Mouse (Mus musculus) megakaryocyte, embryonic 14.5 days (primary cell): ENCODE results near the gene Psmc5.

Experiments used
- FLI1 ChIP-seq: IDR thresholded peaks from 2 replicates; pipeline ENCODE4 v1.6.1; 2012; ENCODE audit warnings: low read length, inconsistent platforms, mixed read lengths
- GATA1 ChIP-seq: IDR thresholded peaks from 3 replicates; pipeline ENCODE4 v1.6.1; 2012; ENCODE audit warnings: mixed read lengths, low read length, inconsistent platforms, borderline replicate concordance

DNA sequence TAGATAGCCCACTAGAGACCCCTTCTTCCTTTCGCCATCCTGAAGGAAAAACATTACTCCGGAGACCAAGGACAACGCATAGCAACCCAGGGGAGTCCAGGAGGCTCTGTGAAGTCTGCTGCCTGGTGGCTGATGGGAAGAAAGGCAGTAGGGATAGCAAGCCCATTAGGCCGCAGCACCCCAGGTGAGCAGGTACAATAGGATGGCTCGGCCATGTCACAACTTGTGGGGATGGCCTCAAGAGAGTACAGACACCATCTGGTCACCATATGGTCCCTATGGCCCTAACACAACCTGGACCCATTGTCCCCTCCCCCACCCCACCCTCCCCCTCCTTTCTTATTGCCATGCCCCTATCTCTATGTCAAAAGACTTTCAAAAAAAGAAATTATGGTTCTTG, 11.9 kb downstream of the Psmc5 start:
- TF ChIP-seq GATA1, result no peak
- no peak for TF ChIP-seq FLI1
